Mouse (Mus musculus): ENCODE data around the gene Ptrhd1. TPM values are rescaled to one million over a fixed set of nuclear protein-coding genes. Genes with fewer than 3 reads are reported as not detected.

Ptrhd1 gene
- polyA plus RNA-seq, 1 experiment, result 3.1 TPM

DNA sequence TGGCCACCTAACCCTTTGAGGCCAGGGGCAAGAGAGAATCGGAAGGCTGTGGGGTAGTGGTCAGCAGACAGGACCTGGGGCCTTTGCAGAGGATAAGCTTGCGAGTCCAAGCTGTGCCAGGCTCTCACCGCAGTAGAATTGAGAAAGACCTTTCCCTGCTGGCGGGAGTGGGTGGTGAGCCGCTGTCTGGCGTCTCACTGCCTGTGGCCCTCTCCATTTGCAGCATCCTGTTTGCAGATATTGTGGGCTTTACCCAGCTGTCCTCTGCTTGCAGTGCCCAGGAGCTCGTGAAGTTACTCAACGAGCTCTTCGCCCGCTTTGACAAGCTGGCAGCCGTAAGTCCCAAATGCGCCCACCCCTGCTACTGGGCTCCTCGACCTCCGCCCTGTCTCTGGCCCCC is 39.2 kb upstream of the Ptrhd1 start:
- Histone ChIP-seq H3K4me3 (ENCODE audit: low read depth, low read length) (no peak overlapping the region), H3K27ac (ENCODE audit: insufficient read depth, low read depth, low read length) (no peak overlapping the region), H3K36me3 (ENCODE audit: control insufficient read depth, insufficient read depth, low read length) (0 out of 2 replicates have a peak, but pooled peaks cover 1% of the 10 kb centered on the region), H3K27me3 (ENCODE audit: control insufficient read depth, insufficient read depth, low read length) (no peaks in the 10 kb centered on the region), H3K4me1 (ENCODE audit: control insufficient read depth, insufficient read depth, insufficient read length, low read length) (no peaks in the 10 kb centered on the region)
- TF ChIP-seq CTCF (IDR thresholded peaks at IDR 0.05; ENCODE audit: extremely low read depth, insufficient read length, insufficient replicate concordance, low read depth, low read length) (no peak), POLR2A (IDR thresholded peaks at IDR 0.05; ENCODE audit: low read depth, low read length) (no peak)
- WGBS, result 92% methylated on average over 14 of the region's 14 CpGs

DNA sequence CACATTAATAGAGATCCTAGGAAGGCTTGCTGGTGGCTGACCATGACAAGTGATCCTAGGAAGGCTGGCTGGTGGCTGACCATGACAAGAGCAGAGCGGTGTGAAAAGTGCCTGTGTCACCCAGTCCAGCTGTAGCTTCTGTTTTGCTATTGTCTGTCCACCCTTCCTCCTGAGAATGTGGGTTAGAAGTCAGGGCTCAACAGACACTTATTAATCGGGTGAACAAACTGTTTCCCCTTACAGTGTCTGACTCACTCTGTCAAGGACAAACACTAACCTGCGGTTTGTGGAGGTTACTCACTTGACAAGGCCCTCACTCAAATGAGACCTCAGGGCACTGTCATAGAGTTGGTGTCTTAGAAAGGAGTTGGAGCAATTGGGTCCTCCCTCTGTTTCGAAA is 35.1 kb upstream of the Ptrhd1 start:
- H3K36me3 ChIP-seq (ENCODE audit: control insufficient read depth, insufficient read depth, low read length), result 0 out of 2 replicates have a peak, but pooled peaks cover 1% of the 10 kb centered on the region
- no peak overlapping the region for H3K27ac ChIP-seq (ENCODE audit: insufficient read depth, low read depth, low read length)
- no peaks in the 10 kb centered on the region for H3K4me1 ChIP-seq (ENCODE audit: control insufficient read depth, insufficient read depth, insufficient read length, low read length)
- TF ChIP-seq POLR2A (IDR thresholded peaks at IDR 0.05; ENCODE audit: low read depth, low read length), result no peak
- TF ChIP-seq CTCF (IDR thresholded peaks at IDR 0.05; ENCODE audit: extremely low read depth, insufficient read length, insufficient replicate concordance, low read depth, low read length), result no peak
- H3K27me3 ChIP-seq (ENCODE audit: control insufficient read depth, insufficient read depth, low read length), result no peaks in the 10 kb centered on the region
- H3K4me3 ChIP-seq (ENCODE audit: low read depth, low read length), result no peak overlapping the region
- WGBS, result 81% methylated on average over 4 of the region's 4 CpGs

DNA sequence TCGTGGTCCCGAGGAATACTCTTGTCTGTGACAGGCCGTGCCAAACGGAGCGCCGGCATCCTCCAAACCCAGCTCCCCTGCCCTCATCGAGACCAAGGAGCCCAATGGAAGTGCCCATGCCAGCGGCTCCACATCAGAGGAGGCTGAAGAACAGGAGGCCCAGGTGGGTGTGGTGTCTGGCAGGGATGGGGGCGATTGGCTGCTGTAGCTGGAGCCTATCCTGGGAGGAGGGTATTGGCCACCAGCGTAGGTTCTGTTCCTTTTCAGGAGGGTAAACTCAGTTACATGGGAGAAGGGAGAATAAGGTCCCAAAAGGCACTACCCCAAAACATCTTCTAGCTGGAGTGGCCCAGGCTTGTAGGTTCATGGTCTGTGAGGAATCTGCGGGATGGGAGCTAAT is 34.6 kb upstream of the Ptrhd1 start:
- no peak overlapping the region for H3K27ac ChIP-seq (ENCODE audit: insufficient read depth, low read depth, low read length)
- 95% methylated on average over 11 of the region's 11 CpGs for WGBS

DNA sequence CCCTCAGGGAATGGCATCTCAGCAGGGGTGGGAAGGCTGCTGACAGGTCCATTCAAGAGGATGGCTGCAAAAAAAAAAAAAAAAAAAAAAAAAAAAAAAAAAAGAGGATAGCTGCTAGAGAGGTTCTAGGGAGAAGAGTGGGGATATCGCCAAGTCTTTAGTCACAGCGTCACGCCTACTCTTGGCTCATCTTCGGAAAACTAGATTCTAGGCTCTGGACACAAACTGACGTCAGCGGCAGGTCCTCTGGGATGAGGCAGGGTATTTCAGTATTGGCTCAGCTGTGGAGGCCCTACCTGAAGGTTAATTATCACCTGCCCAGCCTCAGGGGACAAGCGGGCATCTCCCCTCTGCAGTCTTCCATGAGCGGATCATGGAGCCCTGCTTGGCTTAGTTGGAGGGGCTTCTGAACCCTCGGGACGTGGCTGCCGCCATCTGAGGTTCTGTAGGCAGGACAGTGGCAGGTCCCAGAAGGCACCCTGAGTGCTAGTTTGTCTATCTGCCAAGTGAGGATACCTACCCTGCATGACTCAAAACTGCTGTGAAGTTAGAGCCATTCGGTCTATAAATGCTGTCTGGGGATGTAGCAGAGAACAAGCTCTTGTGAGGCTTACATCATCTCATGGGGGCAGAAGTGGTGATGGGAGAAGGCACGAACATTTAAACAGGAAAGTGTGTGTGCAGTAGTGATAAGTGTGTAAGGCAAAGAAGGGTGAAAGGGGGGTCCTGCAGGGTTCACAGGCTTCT is 32.2 kb upstream of the Ptrhd1 start:
- Histone ChIP-seq H3K27ac (ENCODE audit: insufficient read depth, low read depth, low read length) (no peak overlapping the region), H3K27me3 (ENCODE audit: control insufficient read depth, insufficient read depth, low read length) (no peaks in the 10 kb centered on the region), H3K4me3 (ENCODE audit: low read depth, low read length) (no peak overlapping the region), H3K4me1 (ENCODE audit: control insufficient read depth, insufficient read depth, insufficient read length, low read length) (no peaks in the 10 kb centered on the region), H3K36me3 (ENCODE audit: control insufficient read depth, insufficient read depth, low read length) (peaks cover 3% of the 10 kb centered on the region; the same call in 1 of the 2 replicates)
- TF ChIP-seq CTCF (IDR thresholded peaks at IDR 0.05; ENCODE audit: extremely low read depth, insufficient read length, insufficient replicate concordance, low read depth, low read length) (no peak), POLR2A (IDR thresholded peaks at IDR 0.05; ENCODE audit: low read depth, low read length) (no peak)
- 89% methylated on average over 13 of the region's 13 CpGs for whole genome bisulfite sequencing

More for the DNA sequence above, 34.6 kb upstream of the Ptrhd1 start:
- TF ChIP-seq POLR2A (IDR thresholded peaks at IDR 0.05; ENCODE audit: low read depth, low read length), result no peak
- no peak for TF ChIP-seq CTCF (IDR thresholded peaks at IDR 0.05; ENCODE audit: extremely low read depth, insufficient read length, insufficient replicate concordance, low read depth, low read length)
- Histone ChIP-seq H3K4me1 (ENCODE audit: control insufficient read depth, insufficient read depth, insufficient read length, low read length) (no peaks in the 10 kb centered on the region), H3K36me3 (ENCODE audit: control insufficient read depth, insufficient read depth, low read length) (0 out of 2 replicates have a peak, but pooled peaks cover 1% of the 10 kb centered on the region), H3K27me3 (ENCODE audit: control insufficient read depth, insufficient read depth, low read length) (no peaks in the 10 kb centered on the region), H3K4me3 (ENCODE audit: low read depth, low read length) (no peak overlapping the region)

DNA sequence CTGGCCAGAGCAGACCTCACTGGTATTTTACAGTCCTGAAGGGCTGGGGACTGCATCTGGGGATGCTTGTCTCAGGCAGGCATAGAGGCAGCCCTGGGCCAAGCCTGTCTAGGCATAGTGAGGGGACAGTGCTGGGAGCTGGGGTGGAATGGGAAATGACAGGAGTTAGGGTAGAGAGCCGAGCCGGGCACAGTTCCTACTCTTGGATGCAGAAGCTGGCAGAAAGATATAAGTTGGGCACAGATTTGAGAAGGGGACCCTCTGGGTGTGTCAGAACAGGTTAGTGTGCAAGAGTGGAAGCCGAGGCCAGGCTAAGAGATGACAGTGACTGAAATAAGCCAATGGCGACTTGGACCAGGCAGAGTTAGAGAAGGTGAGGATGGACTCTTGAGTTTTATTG is 31.6 kb upstream of the Ptrhd1 start:
- Histone ChIP-seq H3K27ac (ENCODE audit: insufficient read depth, low read depth, low read length) (no peak overlapping the region), H3K4me1 (ENCODE audit: control insufficient read depth, insufficient read depth, insufficient read length, low read length) (no peaks in the 10 kb centered on the region), H3K36me3 (ENCODE audit: control insufficient read depth, insufficient read depth, low read length) (peaks cover 2% of the 10 kb centered on the region; the same call in 1 of the 2 replicates), H3K4me3 (ENCODE audit: low read depth, low read length) (no peak overlapping the region), H3K27me3 (ENCODE audit: control insufficient read depth, insufficient read depth, low read length) (no peaks in the 10 kb centered on the region)
- TF ChIP-seq POLR2A (IDR thresholded peaks at IDR 0.05; ENCODE audit: low read depth, low read length) (no peak), CTCF (IDR thresholded peaks at IDR 0.05; ENCODE audit: extremely low read depth, insufficient read length, insufficient replicate concordance, low read depth, low read length) (no peak)
- 94% methylated on average over 4 of the region's 4 CpGs for WGBS

DNA sequence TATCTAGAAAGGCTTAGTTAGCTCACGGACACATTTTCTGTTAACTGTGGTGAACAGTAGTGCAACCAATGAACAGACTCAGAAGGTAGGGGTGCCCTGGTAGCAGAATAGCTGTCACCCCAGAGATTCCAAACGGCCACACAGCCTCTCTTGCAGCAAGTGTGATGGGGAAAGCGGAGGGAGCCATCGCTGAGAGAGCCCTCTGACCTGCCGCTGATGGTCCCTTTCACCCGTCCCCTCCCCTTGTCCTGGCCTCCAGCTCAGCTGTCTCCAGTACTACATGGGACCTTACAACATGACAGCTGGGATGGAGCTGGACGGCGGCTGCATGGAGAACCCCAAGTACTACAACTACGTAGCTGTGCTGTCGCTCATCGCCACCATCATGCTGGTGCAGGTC is 27.7 kb upstream of the Ptrhd1 start:
- TF ChIP-seq POLR2A (IDR thresholded peaks at IDR 0.05; ENCODE audit: low read depth, low read length), result no peak
- TF ChIP-seq CTCF (IDR thresholded peaks at IDR 0.05; ENCODE audit: extremely low read depth, insufficient read length, insufficient replicate concordance, low read depth, low read length), result no peak
- WGBS, result 95% methylated on average over 11 of the region's 11 CpGs
- H3K27ac ChIP-seq (ENCODE audit: insufficient read depth, low read depth, low read length), result no peak overlapping the region
- H3K4me1 ChIP-seq (ENCODE audit: control insufficient read depth, insufficient read depth, insufficient read length, low read length), result no peaks in the 10 kb centered on the region
- H3K27me3 ChIP-seq (ENCODE audit: control insufficient read depth, insufficient read depth, low read length), result no peaks in the 10 kb centered on the region
- H3K4me3 ChIP-seq (ENCODE audit: low read depth, low read length), result no peak overlapping the region
- H3K36me3 ChIP-seq (ENCODE audit: control insufficient read depth, insufficient read depth, low read length), result peaks cover 2% of the 10 kb centered on the region; the same call in 1 of the 2 replicates

DNA sequence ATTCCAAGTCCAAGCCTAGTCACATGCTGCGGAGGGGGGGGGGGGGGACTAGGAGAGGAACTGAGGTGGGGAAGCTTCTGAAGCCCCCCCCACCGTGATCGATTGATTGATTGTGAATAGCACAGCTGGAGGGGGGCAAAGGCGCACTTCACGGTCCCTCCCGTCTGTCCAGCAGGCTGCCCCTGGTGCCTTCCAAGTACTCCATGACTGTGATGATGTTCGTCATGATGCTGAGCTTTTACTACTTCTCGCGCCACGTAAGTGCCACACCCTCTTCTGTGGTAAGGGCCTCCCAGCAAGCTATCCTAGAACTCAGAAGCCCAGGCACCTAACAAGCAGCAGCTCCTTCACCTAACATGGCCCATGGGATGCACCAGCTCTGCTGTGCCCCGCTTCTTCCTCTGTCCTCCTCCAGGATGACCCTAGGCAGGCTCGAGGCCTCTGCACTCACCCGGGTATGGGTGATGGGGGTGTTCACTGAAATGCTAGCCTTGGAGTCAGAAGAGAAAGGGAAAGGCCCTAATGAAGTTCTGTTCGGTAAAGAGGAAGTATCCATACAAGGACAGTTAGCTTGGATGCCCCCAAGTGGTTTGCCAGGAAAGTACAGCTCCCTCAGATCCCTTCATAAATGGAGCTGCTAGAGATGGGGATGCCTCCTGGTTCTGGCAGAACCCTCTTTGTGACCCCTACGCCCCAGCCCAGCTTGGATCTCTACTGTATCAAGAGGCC is 25.3 kb upstream of the Ptrhd1 start:
- H3K36me3 ChIP-seq (ENCODE audit: control insufficient read depth, insufficient read depth, low read length), result peaks cover 6% of the 10 kb centered on the region
- TF ChIP-seq POLR2A (IDR thresholded peaks at IDR 0.05; ENCODE audit: low read depth, low read length) (no peak), CTCF (IDR thresholded peaks at IDR 0.05; ENCODE audit: extremely low read depth, insufficient read length, insufficient replicate concordance, low read depth, low read length) (peak; percentile 19; the same call in 1 of the 2 replicates)
- H3K27ac ChIP-seq (ENCODE audit: insufficient read depth, low read depth, low read length), result no peak overlapping the region
- no peaks in the 10 kb centered on the region for H3K27me3 ChIP-seq (ENCODE audit: control insufficient read depth, insufficient read depth, low read length)
- H3K4me1 ChIP-seq (ENCODE audit: control insufficient read depth, insufficient read depth, insufficient read length, low read length), result no peaks in the 10 kb centered on the region
- 76% methylated on average over 15 of the region's 15 CpGs for WGBS
- H3K4me3 ChIP-seq (ENCODE audit: low read depth, low read length), result no peak overlapping the region
